Mouse (Mus musculus) midbrain, embryonic 16.5 days (tissue): ENCODE measurements around the gene Kcnj8. TPM values are rescaled to one million over a fixed set of nuclear protein-coding genes. Genes with fewer than 3 reads are reported as not detected.
A peak's percentile ranks its signal among the peaks of the same experiment; 100 is the strongest.

ENCODE experiments used
- ATAC-seq: fragments of 200-750 bp; cut with Nextera tagmentation; 2 replicates; pipeline ENCODE4 v1.8.0; 2017; ENCODE audit warnings: moderate TSS enrichment
- H3K27ac ChIP-seq: fragments of 300-500 bp; sonication (generic); 2 replicates; pipeline ENCODE4 v1.5.1; 2014; ENCODE audit warnings: mild to moderate bottlenecking, low read length, mixed read lengths
- H3K27me3 ChIP-seq: fragments of 300-500 bp; sonication (generic); 2 replicates; pipeline ENCODE4 v1.6.1; 2014; ENCODE audit warnings: low read depth, low read length, mixed read lengths; ENCODE audit not compliant: control insufficient read depth, insufficient read depth
- H3K36me3 ChIP-seq: fragments of 300-500 bp; sonication (generic); 2 replicates; pipeline ENCODE4 v1.6.1; 2014; ENCODE audit warnings: mild to moderate bottlenecking, low read length, moderate library complexity, mixed read lengths; ENCODE audit not compliant: control insufficient read depth, insufficient read depth
- H3K4me1 ChIP-seq: fragments of 300-500 bp; sonication (generic); 2 replicates; pipeline ENCODE4 v1.6.1; 2014; ENCODE audit warnings: mild to moderate bottlenecking, low read length, mixed read lengths; ENCODE audit not compliant: control insufficient read depth, insufficient read depth
- H3K4me2 ChIP-seq: fragments of 300-500 bp; sonication (generic); 2 replicates; pipeline ENCODE4 v1.6.1; 2014; ENCODE audit warnings: mild to moderate bottlenecking, low read length, mixed read lengths
- H3K4me3 ChIP-seq: fragments of 300-500 bp; sonication (generic); 2 replicates; pipeline ENCODE4 v1.5.1; 2014; ENCODE audit warnings: low read depth, mild to moderate bottlenecking, low read length, moderate library complexity, mixed read lengths
- H3K9ac ChIP-seq: fragments of 300-500 bp; sonication (generic); 2 replicates; pipeline ENCODE4 v1.6.1; 2014; ENCODE audit warnings: low read depth, low read length, mixed read lengths
- H3K9me3 ChIP-seq: fragments of 300-500 bp; sonication (generic); replicated peaks from 2 replicates; pipeline ENCODE4 v1.6.1; 2014; ENCODE audit warnings: mild to moderate bottlenecking, low read length, mixed read lengths; ENCODE audit not compliant: control insufficient read depth, poor library complexity, severe bottlenecking
- WGBS: fragments of 180-500 bp; shearing (Covaris S2); extraction: QIAGEN DNeasy Blood & Tissue Kit; methylation state at CpG from one replicate; pipeline ENCODE4 v1.1.7; 2014; 5-methylcytosine and 5-hydroxymethylcytosine counted together
- polyA plus RNA-seq: library from polyadenylated mRNA; unstranded; fragments of >200 nt; fragmentation: Nextera tagmentation; extraction: Ambion mirVana; gene quantifications from 2 replicates; pipeline ENCODE4 v1.2.1, GENCODE M21; 2015

Gene Kcnj8
- polyA plus RNA-seq, 1 experiment from 2014 or later, result 14.7 TPM

- Histone ChIP-seq H3K9me3 (no peaks in the 10 kb centered on the region), H3K4me1 (peaks cover 19% of the 10 kb centered on the region), H3K9ac (no peak overlapping the region), H3K27ac (no peak overlapping the region), H3K4me3 (no peak overlapping the region), H3K4me2 (no peak overlapping the region), H3K36me3 (no peaks in the 10 kb centered on the region), H3K27me3 (peaks cover 30% of the 10 kb centered on the region)
- 68% methylated on average over 6 of the region's 6 CpGs for WGBS
- no peak for ATAC-seq
Measured at GRCm38 (mm10) chr6:142572876-142573275, 1.5 kb upstream of the Kcnj8 start.

GRCm38 (mm10) chr6:142571629-142572360, 381 bp upstream of the Kcnj8 start:
- no peaks in the 10 kb centered on the region for H3K9me3 ChIP-seq
- H3K4me1 ChIP-seq, result peaks cover 19% of the 10 kb centered on the region
- H3K4me3 ChIP-seq, result peak overlapping the region; percentile 53
- H3K36me3 ChIP-seq, result no peaks in the 10 kb centered on the region
- ATAC-seq, result peak; percentile 44
- peak overlapping the region; percentile 98 for H3K4me2 ChIP-seq
- peak overlapping the region; percentile 61; the same call in 1 of the 2 replicates for H3K9ac ChIP-seq
- WGBS, result 3% methylated on average over 21 of the region's 21 CpGs
- H3K27me3 ChIP-seq, result peaks cover 34% of the 10 kb centered on the region
- no peak overlapping the region for H3K27ac ChIP-seq

GRCm38 (mm10) chr6:142570046-142570770, 1.2 kb downstream of the Kcnj8 start:
- Histone ChIP-seq H3K36me3 (no peaks in the 10 kb centered on the region), H3K27me3 (peaks cover 34% of the 10 kb centered on the region), H3K4me3 (peak overlapping the region; percentile 53), H3K9me3 (no peaks in the 10 kb centered on the region), H3K9ac (0 out of 2 replicates have a peak overlapping the region, but pooled peaks have one; percentile 44), H3K4me1 (peaks cover 19% of the 10 kb centered on the region), H3K4me2 (peak overlapping the region; percentile 98), H3K27ac (no peak overlapping the region)
- ATAC-seq, result no peak
- WGBS, result 6% methylated on average over 30 of the region's 30 CpGs

- no peaks in the 10 kb centered on the region for H3K9me3 ChIP-seq
- H3K4me3 ChIP-seq, result no peak overlapping the region
- H3K36me3 ChIP-seq, result no peaks in the 10 kb centered on the region
- no peak for ATAC-seq
- WGBS, result 26% methylated on average over 7 of the region's 7 CpGs
- no peak overlapping the region for H3K27ac ChIP-seq
- H3K4me2 ChIP-seq, result no peak overlapping the region
- peaks cover 34% of the 10 kb centered on the region for H3K27me3 ChIP-seq
- no peak overlapping the region for H3K9ac ChIP-seq
- peaks cover 19% of the 10 kb centered on the region for H3K4me1 ChIP-seq
Measured at GRCm38 (mm10) chr6:142568713-142569357, 2.6 kb downstream of the Kcnj8 start.

- H3K4me2 ChIP-seq, result no peak overlapping the region
- WGBS, result 35% methylated on average over 5 of the region's 5 CpGs
- H3K27me3 ChIP-seq, result peaks cover 26% of the 10 kb centered on the region
Measured at GRCm38 (mm10) chr6:142567452-142567851, 4.0 kb downstream of the Kcnj8 start.

GRCm38 (mm10) chr6:142564746-142565145, 6.7 kb downstream of the Kcnj8 start:
- Histone ChIP-seq H3K27ac (no peak overlapping the region), H3K36me3 (no peaks in the 10 kb centered on the region), H3K4me3 (no peak overlapping the region), H3K9me3 (no peaks in the 10 kb centered on the region), H3K4me2 (no peak overlapping the region), H3K4me1 (no peaks in the 10 kb centered on the region), H3K27me3 (peaks cover 11% of the 10 kb centered on the region), H3K9ac (no peak overlapping the region)
- no peak for ATAC-seq
- 99% methylated on average over 3 of the region's 3 CpGs for WGBS

More at GRCm38 (mm10) chr6:142567452-142567851, 4.0 kb downstream of the Kcnj8 start:
- H3K4me1 ChIP-seq, result peaks cover 19% of the 10 kb centered on the region
- ATAC-seq, result no peak
- no peak overlapping the region for H3K27ac ChIP-seq
- no peak overlapping the region for H3K9ac ChIP-seq
- no peak overlapping the region for H3K4me3 ChIP-seq
- H3K36me3 ChIP-seq, result no peaks in the 10 kb centered on the region
- no peaks in the 10 kb centered on the region for H3K9me3 ChIP-seq

- Histone ChIP-seq H3K27ac (no peak overlapping the region), H3K4me3 (no peak overlapping the region), H3K4me1 (no peaks in the 10 kb centered on the region), H3K27me3 (no peaks in the 10 kb centered on the region), H3K4me2 (no peak overlapping the region), H3K9me3 (no peaks in the 10 kb centered on the region), H3K36me3 (no peaks in the 10 kb centered on the region), H3K9ac (no peak overlapping the region)
- ATAC-seq, result no peak
- WGBS, result 73% methylated on average over 1 of the region's 1 CpGs
Measured at GRCm38 (mm10) chr6:142561151-142561550, 10.3 kb downstream of the Kcnj8 start.

GRCm38 (mm10) chr6:142558772-142559679, 12.4 kb downstream of the Kcnj8 start:
- Histone ChIP-seq H3K27me3 (no peaks in the 10 kb centered on the region), H3K4me3 (no peak overlapping the region), H3K27ac (no peak overlapping the region), H3K4me1 (no peaks in the 10 kb centered on the region), H3K36me3 (no peaks in the 10 kb centered on the region), H3K9me3 (no peaks in the 10 kb centered on the region), H3K4me2 (no peak overlapping the region), H3K9ac (no peak overlapping the region)
- ATAC-seq, result no peak
- WGBS, result 86% methylated on average over 10 of the region's 10 CpGs
